Mouse (Mus musculus): ENCODE measurements around the gene Qk. TPM values are rescaled to one million over a fixed set of nuclear protein-coding genes. Genes with fewer than 3 reads are reported as not detected.

Gene Qk
- polyA plus RNA-seq, 1 experiment from 2014 or later = 59.4 TPM

GRCm38 (mm10) chr17:10318561-10319430, 858 bp downstream of the Qk start:
- under 1% methylated on average over 76 of the region's 153 CpGs for WGBS
- Histone ChIP-seq H3K27ac (peak overlapping the region; percentile 99), H3K36me3 (replicated peaks; ENCODE audit: control insufficient read depth, insufficient read depth) (no peaks in the 10 kb centered on the region), H3K27me3 (ENCODE audit: control insufficient read depth, insufficient read depth, low read length) (no peaks in the 10 kb centered on the region), H3K4me3 (replicated peaks; ENCODE audit: low read length) (peak overlapping the region; percentile 74), H3K4me1 (replicated peaks; ENCODE audit: control insufficient read depth, insufficient read depth, low read length) (peaks cover 33% of the 10 kb centered on the region), H3K4me2 (replicated peaks) (peak overlapping the region; percentile 66), H3K9me3 (ENCODE audit: control insufficient read depth, low read length) (no peaks in the 10 kb centered on the region), H3K9ac (peak overlapping the region; percentile 99)
- DNase-seq (ENCODE audit: low spot score) (peak; percentile 72), ATAC-seq (ENCODE audit: low FRiP score) (peak; percentile 56)

DNA sequence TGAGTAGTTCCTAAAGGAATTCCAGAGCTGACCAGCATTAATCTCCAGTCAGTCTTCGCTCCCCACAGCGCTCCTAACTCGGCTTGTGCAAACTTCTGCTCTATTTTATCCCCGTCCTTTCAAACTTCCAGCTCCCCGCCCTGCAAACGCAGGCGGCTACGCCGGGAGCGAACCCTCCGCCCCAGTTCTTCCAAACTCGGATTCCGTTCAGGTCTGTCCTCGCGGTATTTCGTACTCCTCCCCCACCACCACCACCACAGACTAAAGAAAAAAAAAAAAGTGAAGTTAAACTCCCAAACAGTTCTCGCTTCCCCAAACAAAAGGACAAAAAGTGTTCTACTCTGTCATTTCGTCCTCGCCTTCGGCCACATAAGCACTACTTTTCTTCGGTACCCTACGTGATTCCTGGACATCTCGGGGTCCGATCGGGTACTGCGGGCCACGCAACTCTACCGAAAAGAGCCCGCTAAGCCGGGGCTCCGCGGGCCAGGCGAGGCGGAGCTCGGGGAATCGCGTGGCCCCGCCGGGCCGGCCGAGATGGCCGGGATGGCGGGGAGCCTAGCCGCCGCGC, 1.6 kb downstream of the Qk start:
- H3K4me3 ChIP-seq (replicated peaks; ENCODE audit: low read length) = peak overlapping the region; percentile 74
- peaks cover 32% of the 10 kb centered on the region for H3K4me1 ChIP-seq (replicated peaks; ENCODE audit: control insufficient read depth, insufficient read depth, low read length)
- H3K27ac ChIP-seq = peak overlapping the region; percentile 99
- no peaks in the 10 kb centered on the region for H3K9me3 ChIP-seq (ENCODE audit: control insufficient read depth, low read length)
- no peaks in the 10 kb centered on the region for H3K27me3 ChIP-seq (ENCODE audit: control insufficient read depth, insufficient read depth, low read length)
- H3K9ac ChIP-seq = peak overlapping the region; percentile 99
- no peaks in the 10 kb centered on the region for H3K36me3 ChIP-seq (replicated peaks; ENCODE audit: control insufficient read depth, insufficient read depth)
- DNase-seq (ENCODE audit: low spot score) = no peak
- no peak for ATAC-seq (ENCODE audit: low FRiP score)
- H3K4me2 ChIP-seq (replicated peaks) = peak overlapping the region; percentile 66
- WGBS = under 1% methylated on average over 46 of the region's 46 CpGs

GRCm38 (mm10) chr17:10317186-10317585, 2.5 kb downstream of the Qk start:
- DNase-seq (ENCODE audit: low spot score) (peak; percentile 88), ATAC-seq (ENCODE audit: low FRiP score) (no peak)
- peak overlapping the region; percentile 99 for H3K27ac ChIP-seq
- peak overlapping the region; percentile 99 for H3K9ac ChIP-seq
- 2% methylated on average over 4 of the region's 4 CpGs for WGBS
- H3K9me3 ChIP-seq (ENCODE audit: control insufficient read depth, low read length) = no peaks in the 10 kb centered on the region
- H3K27me3 ChIP-seq (ENCODE audit: control insufficient read depth, insufficient read depth, low read length) = no peaks in the 10 kb centered on the region
- H3K4me1 ChIP-seq (replicated peaks; ENCODE audit: control insufficient read depth, insufficient read depth, low read length) = peaks cover 28% of the 10 kb centered on the region
- H3K36me3 ChIP-seq (replicated peaks; ENCODE audit: control insufficient read depth, insufficient read depth) = no peaks in the 10 kb centered on the region
- peak overlapping the region; percentile 66 for H3K4me2 ChIP-seq (replicated peaks)
- peak overlapping the region; percentile 74 for H3K4me3 ChIP-seq (replicated peaks; ENCODE audit: low read length)

GRCm38 (mm10) chr17:10316446-10316845, 3.2 kb downstream of the Qk start:
- Histone ChIP-seq H3K9ac (peak overlapping the region; percentile 62), H3K9me3 (ENCODE audit: control insufficient read depth, low read length) (no peaks in the 10 kb centered on the region), H3K36me3 (replicated peaks; ENCODE audit: control insufficient read depth, insufficient read depth) (no peaks in the 10 kb centered on the region), H3K4me2 (replicated peaks) (peak overlapping the region; percentile 66), H3K4me3 (replicated peaks; ENCODE audit: low read length) (peak overlapping the region; percentile 74), H3K4me1 (replicated peaks; ENCODE audit: control insufficient read depth, insufficient read depth, low read length) (peaks cover 21% of the 10 kb centered on the region), H3K27me3 (ENCODE audit: control insufficient read depth, insufficient read depth, low read length) (no peaks in the 10 kb centered on the region), H3K27ac (peak overlapping the region; percentile 72)
- ATAC-seq (ENCODE audit: low FRiP score) = no peak
- no peak for DNase-seq (ENCODE audit: low spot score)
- WGBS = 0% methylated on average over 1 of the region's 1 CpGs

DNA sequence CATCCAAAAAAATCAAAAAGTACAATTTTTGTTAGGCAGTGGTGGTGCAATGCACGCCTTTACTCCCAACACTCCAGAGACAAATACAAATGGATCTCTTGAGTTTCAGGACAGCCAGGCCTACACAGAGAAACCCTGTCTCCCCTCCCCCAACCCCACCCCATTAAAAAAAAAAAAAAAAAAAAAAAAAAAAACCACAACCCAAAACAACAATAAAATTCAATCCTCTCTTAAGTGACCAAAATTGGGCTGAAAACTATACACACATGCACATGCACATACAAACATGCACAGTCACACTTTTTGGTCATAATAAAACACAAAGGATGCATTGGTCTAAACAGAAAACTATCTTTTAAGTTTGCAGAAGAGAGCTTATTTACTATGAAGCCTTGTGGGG, 9.6 kb downstream of the Qk start:
- Histone ChIP-seq H3K9ac (no peak overlapping the region; the same call in 1 of the 2 replicates), H3K36me3 (replicated peaks; ENCODE audit: control insufficient read depth, insufficient read depth) (no peaks in the 10 kb centered on the region), H3K4me1 (replicated peaks; ENCODE audit: control insufficient read depth, insufficient read depth, low read length) (peaks cover 23% of the 10 kb centered on the region), H3K4me3 (replicated peaks; ENCODE audit: low read length) (no peak overlapping the region), H3K9me3 (ENCODE audit: control insufficient read depth, low read length) (no peaks in the 10 kb centered on the region), H3K4me2 (replicated peaks) (peak overlapping the region; percentile 48), H3K27me3 (ENCODE audit: control insufficient read depth, insufficient read depth, low read length) (no peaks in the 10 kb centered on the region), H3K27ac (no peak overlapping the region)
- DNase-seq (ENCODE audit: low spot score) (no peak), ATAC-seq (ENCODE audit: low FRiP score) (no peak)
- WGBS = 42% methylated on average over 1 of the region's 1 CpGs

- peak overlapping the region; percentile 4; the same call in 1 of the 2 replicates for H3K4me3 ChIP-seq (replicated peaks; ENCODE audit: low read length)
- no peaks in the 10 kb centered on the region for H3K9me3 ChIP-seq (ENCODE audit: control insufficient read depth, low read length)
- H3K4me1 ChIP-seq (replicated peaks; ENCODE audit: control insufficient read depth, insufficient read depth, low read length) = peaks cover 16% of the 10 kb centered on the region
- 13% methylated on average over 4 of the region's 4 CpGs for WGBS
- H3K4me2 ChIP-seq (replicated peaks) = peak overlapping the region; percentile 48
- no peak for DNase-seq (ENCODE audit: low spot score)
- peak overlapping the region; percentile 56; the same call in 1 of the 2 replicates for H3K27ac ChIP-seq
- H3K27me3 ChIP-seq (ENCODE audit: control insufficient read depth, insufficient read depth, low read length) = no peaks in the 10 kb centered on the region
- peak; percentile 65; the same call in 1 of the 2 replicates for ATAC-seq (ENCODE audit: low FRiP score)
- peak overlapping the region; percentile 49 for H3K9ac ChIP-seq
- no peaks in the 10 kb centered on the region for H3K36me3 ChIP-seq (replicated peaks; ENCODE audit: control insufficient read depth, insufficient read depth)
Measured at GRCm38 (mm10) chr17:10309135-10309623, 10.5 kb downstream of the Qk start.

DNA sequence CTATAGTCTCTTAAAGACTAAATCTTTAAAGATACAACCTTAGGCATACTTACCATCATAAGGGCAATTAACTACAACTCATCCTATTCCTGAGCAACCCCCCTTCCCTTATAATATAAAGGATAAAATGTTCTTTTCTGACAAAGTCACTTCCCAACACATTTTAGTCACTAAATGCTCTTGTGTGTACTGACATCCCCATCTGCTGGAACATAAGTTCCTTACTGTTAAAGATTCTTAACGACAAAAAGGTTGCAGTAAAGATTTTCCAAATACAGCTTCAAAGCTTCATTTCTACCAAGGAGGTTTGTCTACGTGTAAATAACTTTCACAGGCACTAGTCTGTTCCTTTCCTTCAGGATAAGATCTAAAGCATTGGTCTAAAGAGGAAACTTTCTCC, 13.2 kb downstream of the Qk start:
- no peak for DNase-seq (ENCODE audit: low spot score)
- peak overlapping the region; percentile 28 for H3K4me2 ChIP-seq (replicated peaks)

GRCm38 (mm10) chr17:10304001-10304400, 15.7 kb downstream of the Qk start:
- no peak for ATAC-seq (ENCODE audit: low FRiP score)

More for the DNA sequence above, 13.2 kb downstream of the Qk start:
- Histone ChIP-seq H3K4me1 (replicated peaks; ENCODE audit: control insufficient read depth, insufficient read depth, low read length) (peaks cover 12% of the 10 kb centered on the region), H3K27me3 (ENCODE audit: control insufficient read depth, insufficient read depth, low read length) (no peaks in the 10 kb centered on the region), H3K9ac (no peak overlapping the region), H3K36me3 (replicated peaks; ENCODE audit: control insufficient read depth, insufficient read depth) (no peaks in the 10 kb centered on the region), H3K27ac (0 out of 2 replicates have a peak overlapping the region, but pooled peaks have one; percentile 32), H3K4me3 (replicated peaks; ENCODE audit: low read length) (no peak overlapping the region), H3K9me3 (ENCODE audit: control insufficient read depth, low read length) (no peaks in the 10 kb centered on the region)
- WGBS = 63% methylated on average over 2 of the region's 2 CpGs
- no peak for ATAC-seq (ENCODE audit: low FRiP score)

More at GRCm38 (mm10) chr17:10304001-10304400, 15.7 kb downstream of the Qk start:
- H3K4me3 ChIP-seq (replicated peaks; ENCODE audit: low read length) = no peak overlapping the region
- DNase-seq (ENCODE audit: low spot score) = no peak
- no peak overlapping the region for H3K9ac ChIP-seq
- H3K36me3 ChIP-seq (replicated peaks; ENCODE audit: control insufficient read depth, insufficient read depth) = no peaks in the 10 kb centered on the region
- H3K9me3 ChIP-seq (ENCODE audit: control insufficient read depth, low read length) = no peaks in the 10 kb centered on the region
- peak overlapping the region; percentile 28; the same call in 1 of the 2 replicates for H3K4me2 ChIP-seq (replicated peaks)
- H3K27me3 ChIP-seq (ENCODE audit: control insufficient read depth, insufficient read depth, low read length) = no peaks in the 10 kb centered on the region
- peaks cover 7% of the 10 kb centered on the region; the same call in 1 of the 2 replicates for H3K4me1 ChIP-seq (replicated peaks; ENCODE audit: control insufficient read depth, insufficient read depth, low read length)
- 0 out of 2 replicates have a peak overlapping the region, but pooled peaks have one; percentile 1 for H3K27ac ChIP-seq

Measured in hindbrain, embryonic 14.5 days (tissue).